27 mouse cellular contexts compared by ENCODE assay signal in the genomic region with DNA sequence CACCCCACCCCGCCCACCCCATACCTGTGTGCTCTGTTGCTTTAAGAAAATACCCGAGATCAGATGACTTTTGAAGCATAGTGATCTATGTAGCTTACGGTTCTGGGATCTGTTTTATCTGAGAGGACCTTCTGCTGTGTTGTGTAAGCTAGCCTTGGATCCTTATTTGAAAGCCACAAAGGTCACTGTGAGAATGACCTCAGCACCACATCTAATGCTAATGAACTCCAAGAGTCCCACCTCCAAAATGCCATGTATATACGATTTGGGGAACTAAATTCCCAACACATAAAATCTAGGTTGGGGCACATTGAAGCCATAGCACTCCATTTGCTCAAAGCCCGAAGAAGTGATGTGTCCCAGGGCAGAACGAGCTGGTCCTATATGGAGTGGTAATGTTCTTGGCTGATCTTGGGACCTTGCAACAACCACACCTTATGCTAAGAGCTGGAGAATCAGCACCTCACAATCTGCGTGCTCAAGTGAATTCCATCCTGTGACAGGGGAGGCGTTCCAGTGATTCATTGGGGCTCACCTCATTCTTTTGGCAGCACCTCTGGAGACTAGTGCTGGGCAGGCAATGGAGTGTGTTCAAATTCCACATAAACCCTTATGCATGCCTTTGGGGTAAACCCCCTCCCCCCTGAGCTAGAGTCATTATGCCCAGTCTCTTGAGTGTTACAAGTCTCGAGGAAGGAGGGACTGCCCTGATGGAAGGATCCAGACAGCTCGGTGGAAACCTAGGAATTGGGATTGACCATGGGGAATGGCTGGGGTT. TPM values are rescaled to one million over a fixed set of nuclear protein-coding genes. Genes with fewer than 3 reads are reported as not detected.
DNase-seq lines count a peak whose midpoint lies in the region; ATAC-seq and TF ChIP-seq lines count a peak whose summit lies in the region.
"Had no signal": no experiment of that assay in that cellular context is flagged by ENCODE, and none has a peak within 500 bp of the region (broad histone marks: within the 10 kb centered on the region; RNA-seq: fewer than 3 reads in every experiment).

No protein-coding gene starts in this region.

- peaks cover 53% of the 10 kb centered on the region for H3K9me3 ChIP-seq in limb, embryonic 14.5 days (ENCODE audit: control insufficient read depth, low read length)
- peaks cover 80% of the 10 kb centered on the region for H3K9me3 ChIP-seq in limb, embryonic 10.5 days (replicated peaks)

- 74% methylated on average over 10 of the region's 10 CpGs for WGBS in limb, embryonic 14.5 days
- 81% methylated on average over 10 of the region's 10 CpGs for WGBS in limb, embryonic 10.5 days

- H3K4me1 ChIP-seq in limb, embryonic 14.5 days (ENCODE audit: control insufficient read depth, insufficient read depth, low read length) = no peaks in the 10 kb centered on the region
- no peaks in the 10 kb centered on the region for H3K4me1 ChIP-seq in limb, embryonic 10.5 days
- H3K4me1 ChIP-seq: forebrain, embryonic 10.5 days; hindbrain, embryonic 15.5 days had no signal

- H3K4me3 ChIP-seq in limb, embryonic 14.5 days (replicated peaks; ENCODE audit: low read length) = no peak overlapping the region
- no peak overlapping the region for H3K4me3 ChIP-seq in limb, embryonic 10.5 days
- H3K4me3 ChIP-seq: embryonic facial prominence, embryonic 15.5 days; erythroblast, embryonic 14.5 days; forebrain, embryonic 10.5 days; heart, embryonic 13.5 days; hindbrain, embryonic 15.5 days had no signal

- peak; percentile 58 for DNase-seq in limb, embryonic 14.5 days (ENCODE audit: low spot score)
- DNase-seq in limb, embryonic 10.5 days (ENCODE audit: low spot score) = no peak
- DNase-seq in thymus, postnatal 4 days = peak; percentile 23
- no peak for DNase-seq in thymus, postnatal 0 days (ENCODE audit: low spot score)
- DNase-seq in NIH3T3 (ENCODE audit: low read depth) = peak; percentile 56
- no peak for DNase-seq in frontal cortex, adult 2 months (ENCODE audit: extremely low spot score in 1 of 2, low spot score in 1 of 2)
- no peak for DNase-seq in gastrocnemius, postnatal 14 days
- DNase-seq: adrenal gland, postnatal 25 days; cerebellum, adult 2 months; embryo, embryonic 11 days; gastrocnemius, postnatal 10 days; heart, postnatal 36 days; kidney, adult 11 months had no signal

- no peak overlapping the region for H3K27ac ChIP-seq in limb, embryonic 14.5 days (replicated peaks; ENCODE audit: low read depth, low read length)
- no peak overlapping the region for H3K27ac ChIP-seq in limb, embryonic 10.5 days
- H3K27ac ChIP-seq: embryonic facial prominence, embryonic 15.5 days; forebrain, embryonic 10.5 days; heart, embryonic 13.5 days; hindbrain, embryonic 15.5 days had no signal

- ATAC-seq in limb, embryonic 14.5 days (ENCODE audit: low FRiP score, low read depth) = no peak
- ATAC-seq: forebrain, embryonic 14.5 days; inflammation-experienced regulatory T-cells, adult 6 months had no signal

- no peaks in the 10 kb centered on the region for H3K27me3 ChIP-seq in limb, embryonic 14.5 days (ENCODE audit: control insufficient read depth, insufficient read depth, low read length)
- no peaks in the 10 kb centered on the region for H3K27me3 ChIP-seq in limb, embryonic 10.5 days (ENCODE audit: low read depth, poor library complexity, severe bottlenecking)
- H3K27me3 ChIP-seq: embryonic facial prominence, embryonic 15.5 days; heart, embryonic 13.5 days; hindbrain, embryonic 15.5 days had no signal

- H3K36me3 ChIP-seq in limb, embryonic 14.5 days (ENCODE audit: control insufficient read depth, insufficient read depth, low read length) = peaks cover 26% of the 10 kb centered on the region
- H3K36me3 ChIP-seq in limb, embryonic 10.5 days = peaks cover 27% of the 10 kb centered on the region

- intact Hi-C loops in gastrocnemius, postnatal 14 days (cut with DNase I; ENCODE audit: low total_unique reads) = no loop called here

- no peak overlapping the region for H3K9ac ChIP-seq in limb, embryonic 14.5 days (ENCODE audit: low read depth, low read length, severe bottlenecking)
- H3K9ac ChIP-seq: embryonic facial prominence, embryonic 15.5 days; heart, embryonic 13.5 days; hindbrain, embryonic 15.5 days had no signal

- H3K4me2 ChIP-seq in limb, embryonic 14.5 days (replicated peaks; ENCODE audit: low read depth, low read length, severe bottlenecking) = no peak overlapping the region
- H3K4me2 ChIP-seq: embryonic facial prominence, embryonic 15.5 days; heart, embryonic 13.5 days; hindbrain, embryonic 15.5 days had no signal

- no peak for TF ChIP-seq POLR2A in limb, embryonic 14.5 days (IDR thresholded peaks at IDR 0.05; ENCODE audit: borderline replicate concordance, extremely low read depth, insufficient read depth, insufficient read length)

RNA-seq across cellular contexts. Expression of gene Hjurp, which starts 20.4 kb away (rescaled TPM):
- 277 and 360 TPM in 2 replicates for polyA plus RNA-seq in limb, embryonic 14.5 days (2012; rRNA removed)
- 139 and 150 TPM in 2 replicates for polyA plus RNA-seq in limb, embryonic 14.5 days (2014; fragmentation: Nextera tagmentation; extraction: Ambion mirVana)
- 206 and 245 TPM in 2 replicates for polyA plus RNA-seq in limb, embryonic 10.5 days (2016; fragmentation: Nextera tagmentation; extraction: Ambion mirVana)
- polyA plus RNA-seq in thymus, postnatal 0 days (2015; fragmentation: Nextera tagmentation; extraction: Ambion mirVana) = 82.7 and 102 TPM in 2 replicates
- 56.1 and 61.2 TPM in 2 replicates for polyA plus RNA-seq in frontal cortex, adult 2 months (2012; rRNA removed)
- 10 to 100 TPM; 16.8 to 17.1 TPM for total RNA-seq in gastrocnemius, postnatal 14 days (2021)

RNA-seq across cellular contexts. Expression of gene Trpm8, which starts 20.4 kb away (rescaled TPM):
- polyA plus RNA-seq in limb, embryonic 14.5 days (2012; rRNA removed) = not detected in 2 replicates
- polyA plus RNA-seq in limb, embryonic 14.5 days (2014; fragmentation: Nextera tagmentation; extraction: Ambion mirVana) = not detected in 2 replicates
- not detected in 2 replicates for polyA plus RNA-seq in limb, embryonic 10.5 days (2016; fragmentation: Nextera tagmentation; extraction: Ambion mirVana)
- not detected in 2 replicates for polyA plus RNA-seq in thymus, postnatal 0 days (2015; fragmentation: Nextera tagmentation; extraction: Ambion mirVana)
- 0.02 TPM in 2 replicates for polyA plus RNA-seq in frontal cortex, adult 2 months (2012; rRNA removed)
- not detected for total RNA-seq in gastrocnemius, postnatal 14 days (2021)
- total RNA-seq: adrenal gland, postnatal 25 days; common myeloid progenitor, adult 5-6 weeks; gastrocnemius, postnatal 10 days; heart, adult 8-10 months; heart, postnatal 36 days had no signal
- polyA plus RNA-seq: embryonic facial prominence, embryonic 11.5 days; erythroblast, embryonic 14.5 days; forebrain, embryonic 10.5 days; forebrain, embryonic 14.5 days; gonadal fat pad, adult 2 months; heart, postnatal 0 days; hindbrain, embryonic 11.5 days; inflammation-experienced regulatory T-cells, adult 6 months had no signal

RNA-seq across cellular contexts. Expression of gene Mroh2a, which starts 30.3 kb away (rescaled TPM):
- polyA plus RNA-seq in limb, embryonic 14.5 days (2012; rRNA removed) = 0.15 and 0.20 TPM in 2 replicates
- polyA plus RNA-seq in limb, embryonic 14.5 days (2014; fragmentation: Nextera tagmentation; extraction: Ambion mirVana) = 1.7 and 2.2 TPM in 2 replicates
- 1.2 and 1.3 TPM in 2 replicates for polyA plus RNA-seq in limb, embryonic 10.5 days (2016; fragmentation: Nextera tagmentation; extraction: Ambion mirVana)
- polyA plus RNA-seq in thymus, postnatal 0 days (2015; fragmentation: Nextera tagmentation; extraction: Ambion mirVana) = 0.64 and 1.4 TPM in 2 replicates
- 0.02 and 0.19 TPM in 2 replicates for polyA plus RNA-seq in frontal cortex, adult 2 months (2012; rRNA removed)
- total RNA-seq in gastrocnemius, postnatal 14 days (2021) = not detected
- total RNA-seq: heart, postnatal 36 days had no signal
- polyA plus RNA-seq: erythroblast, embryonic 14.5 days had no signal

RNA-seq across cellular contexts. Expression of gene Ugt1a1, which starts 45.3 kb away (rescaled TPM):
- polyA plus RNA-seq in limb, embryonic 14.5 days (2012; rRNA removed) = 1.5 and 2.3 TPM in 2 replicates
- polyA plus RNA-seq in limb, embryonic 14.5 days (2014; fragmentation: Nextera tagmentation; extraction: Ambion mirVana) = 4.3 and 5.8 TPM in 2 replicates
- 0.13 TPM in 1 of 2 replicates, not detected in the other for polyA plus RNA-seq in limb, embryonic 10.5 days (2016; fragmentation: Nextera tagmentation; extraction: Ambion mirVana)
- 0.36 and 0.54 TPM in 2 replicates for polyA plus RNA-seq in thymus, postnatal 0 days (2015; fragmentation: Nextera tagmentation; extraction: Ambion mirVana)
- 0.06 TPM in 2 replicates for polyA plus RNA-seq in frontal cortex, adult 2 months (2012; rRNA removed)
- under 1 TPM in 1 of 2 experiments, not detected in 1; 0.12 TPM for total RNA-seq in gastrocnemius, postnatal 14 days (2021)
- total RNA-seq: common myeloid progenitor, adult 5-6 weeks; gastrocnemius, postnatal 10 days; heart, adult 8-10 months; heart, postnatal 36 days had no signal
- polyA plus RNA-seq: C2C12; cerebellum, adult 2 months; embryonic facial prominence, embryonic 11.5 days; erythroblast, embryonic 14.5 days; forebrain, embryonic 14.5 days; heart, embryonic 13.5 days; hindbrain, embryonic 11.5 days; hindbrain, embryonic 15.5 days; inflammation-experienced regulatory T-cells, adult 6 months had no signal

RNA-seq across cellular contexts. Expression of gene Dnajb3, which starts 51.5 kb away (rescaled TPM):
- polyA plus RNA-seq in limb, embryonic 14.5 days (2012; rRNA removed) = 9.1 and 10.2 TPM in 2 replicates
- polyA plus RNA-seq in limb, embryonic 14.5 days (2014; fragmentation: Nextera tagmentation; extraction: Ambion mirVana) = 9.4 and 10.5 TPM in 2 replicates
- 8.9 and 10.4 TPM in 2 replicates for polyA plus RNA-seq in limb, embryonic 10.5 days (2016; fragmentation: Nextera tagmentation; extraction: Ambion mirVana)
- polyA plus RNA-seq in thymus, postnatal 0 days (2015; fragmentation: Nextera tagmentation; extraction: Ambion mirVana) = 2.9 and 3.9 TPM in 2 replicates
- polyA plus RNA-seq in frontal cortex, adult 2 months (2012; rRNA removed) = 1.9 and 2.6 TPM in 2 replicates
- under 1 TPM; 0.22 to 0.39 TPM for total RNA-seq in gastrocnemius, postnatal 14 days (2021)
- polyA plus RNA-seq: C2C12 had no signal

Comparison
In these comparisons a context has a peak if more than half of its experiments do, and no peak if none do; other contexts are left out.
1. DNase-seq: peak in limb, embryonic 14.5 days (single experiment), thymus, postnatal 4 days (single experiment) and NIH3T3 (single experiment); none in limb, embryonic 10.5 days (single experiment), thymus, postnatal 0 days (single experiment), frontal cortex, adult 2 months (0 of 2) and gastrocnemius, postnatal 14 days (single experiment).